Mouse (Mus musculus) lung, embryonic 14.5 days (tissue): ENCODE measurements at regions not wholly inside any gene's neighbourhood (a gene's known extent, or its start where the extent isn't known, plus 50 kb on each side); places are given as distances from the start of the nearest gene placed in this dataset.

Experiments
- ATAC-seq: fragments of 200-750 bp; cut with Nextera tagmentation; 2 replicates; pipeline ENCODE4 v1.8.0; 2017; ENCODE audit warnings: mild to moderate bottlenecking, moderate TSS enrichment, moderate library complexity; ENCODE audit not compliant: insufficient read depth
- DNase-seq: peaks from one replicate; pipeline ENCODE4 v3.0.0-alpha.2; 2015
- H3K27ac ChIP-seq: fragments of 300-500 bp; sonication (generic); 2 replicates; pipeline ENCODE4 v1.5.1; 2014; ENCODE audit warnings: low read depth, mild to moderate bottlenecking, moderate library complexity
- H3K27me3 ChIP-seq: fragments of 300-500 bp; sonication (generic); 2 replicates; pipeline ENCODE4 v1.6.1; 2014; ENCODE audit warnings: low read length, control low read depth; ENCODE audit not compliant: insufficient read depth
- H3K36me3 ChIP-seq: fragments of 300-500 bp; sonication (generic); 2 replicates; pipeline ENCODE4 v1.6.1; 2014; ENCODE audit warnings: control low read depth; ENCODE audit not compliant: insufficient read depth
- H3K4me1 ChIP-seq: fragments of 300-500 bp; sonication (generic); 2 replicates; pipeline ENCODE4 v1.6.1; 2014; ENCODE audit warnings: antibody characterized with exemption, control low read depth; ENCODE audit not compliant: insufficient read depth
- H3K4me2 ChIP-seq: fragments of 300-500 bp; sonication (generic); 2 replicates; pipeline ENCODE4 v1.6.1; 2014; ENCODE audit warnings: mild to moderate bottlenecking
- H3K4me3 ChIP-seq: fragments of 300-500 bp; sonication (generic); 2 replicates; pipeline ENCODE4 v1.5.1; 2014; ENCODE audit warnings: low read depth, low read length
- H3K9ac ChIP-seq: fragments of 300-500 bp; sonication (generic); 2 replicates; pipeline ENCODE4 v1.6.1; 2014
- H3K9me3 ChIP-seq: fragments of 300-500 bp; sonication (generic); 2 replicates; pipeline ENCODE4 v1.6.1; 2016; ENCODE audit warnings: low read depth, low read length, control low read depth
- CTCF ChIP-seq: IDR thresholded peaks from 2 replicates; pipeline ENCODE4 v1.5.1; 2016; ENCODE audit warnings: antibody characterized with exemption, low read depth
- WGBS: fragments of 180-500 bp; shearing (Covaris S2); extraction: QIAGEN DNeasy Blood & Tissue Kit; methylation state at CpG from one replicate; pipeline ENCODE4 v1.1.7; 2014; 5-methylcytosine and 5-hydroxymethylcytosine counted together

GRCm38 (mm10) chr1:43264407-43264889, 67.7 kb upstream of the Fhl2 start:
- Histone ChIP-seq H3K9me3 (no peaks in the 10 kb centered on the region), H3K4me2 (no peak overlapping the region), H3K36me3 (no peaks in the 10 kb centered on the region), H3K27ac (no peak overlapping the region), H3K27me3 (no peaks in the 10 kb centered on the region), H3K9ac (no peak overlapping the region), H3K4me1 (no peaks in the 10 kb centered on the region), H3K4me3 (no peak overlapping the region)
- ATAC-seq, result peak; percentile 66
- 11% methylated on average over 5 of the region's 5 CpGs for WGBS
- peak; percentile 91 for TF ChIP-seq CTCF
- peak; percentile 90 for DNase-seq

GRCm38 (mm10) chr1:43265699-43266455, 69.1 kb upstream of the Fhl2 start:
- DNase-seq (no peak), ATAC-seq (no peak)
- no peaks in the 10 kb centered on the region for H3K36me3 ChIP-seq
- no peak for TF ChIP-seq CTCF
- H3K4me2 ChIP-seq, result no peak overlapping the region
- no peak overlapping the region for H3K4me3 ChIP-seq
- H3K27ac ChIP-seq, result no peak overlapping the region
- no peaks in the 10 kb centered on the region for H3K4me1 ChIP-seq
- H3K9me3 ChIP-seq, result no peaks in the 10 kb centered on the region
- no peak overlapping the region for H3K9ac ChIP-seq
- no peaks in the 10 kb centered on the region for H3K27me3 ChIP-seq
- WGBS, result 63% methylated on average over 5 of the region's 5 CpGs

- H3K9me3 ChIP-seq, result no peaks in the 10 kb centered on the region
- 33% methylated on average over 7 of the region's 7 CpGs for WGBS
Measured at GRCm38 (mm10) chr1:43269685-43270084, 72.9 kb upstream of the Fhl2 start.

DNA sequence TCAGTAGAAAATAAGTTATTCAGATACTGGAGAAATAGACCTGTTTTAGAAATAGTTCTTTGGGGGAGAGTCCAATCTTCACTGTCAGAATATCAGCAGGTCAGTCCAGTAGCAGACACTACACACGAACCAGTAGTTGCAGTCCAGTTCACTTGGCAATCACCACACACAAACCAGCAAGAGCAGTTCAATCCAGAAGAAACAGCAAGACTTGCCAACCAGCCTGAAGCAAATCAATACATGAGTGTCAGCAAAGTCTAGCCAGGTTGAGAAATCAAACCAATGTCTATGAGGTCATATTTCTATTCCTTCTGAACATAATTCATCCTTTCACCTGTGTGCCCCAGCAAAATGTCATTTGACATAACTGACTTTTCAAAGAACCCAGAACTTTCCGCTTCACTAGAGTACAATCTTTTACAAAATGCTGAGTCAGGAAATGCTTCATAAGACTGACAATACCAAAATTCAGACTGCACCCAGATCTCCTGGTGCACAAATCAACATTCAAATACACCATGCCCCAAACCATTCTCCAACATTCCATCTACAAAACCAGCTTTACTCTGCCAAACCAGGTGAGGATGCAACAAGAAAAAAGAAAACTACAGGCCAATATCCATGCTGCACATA, 76.6 kb upstream of the Fhl2 start:
- Histone ChIP-seq H3K4me1 (no peaks in the 10 kb centered on the region), H3K27me3 (no peaks in the 10 kb centered on the region), H3K27ac (no peak overlapping the region), H3K4me2 (no peak overlapping the region), H3K36me3 (no peaks in the 10 kb centered on the region), H3K9ac (no peak overlapping the region), H3K9me3 (no peaks in the 10 kb centered on the region), H3K4me3 (no peak overlapping the region)
- ATAC-seq, result no peak
- no peak for DNase-seq
- WGBS, result 74% methylated on average over 2 of the region's 2 CpGs
- TF ChIP-seq CTCF, result no peak

More at GRCm38 (mm10) chr1:43269685-43270084, 72.9 kb upstream of the Fhl2 start:
- Histone ChIP-seq H3K27ac (no peak overlapping the region), H3K36me3 (no peaks in the 10 kb centered on the region), H3K27me3 (no peaks in the 10 kb centered on the region), H3K9ac (no peak overlapping the region), H3K4me1 (no peaks in the 10 kb centered on the region), H3K4me2 (no peak overlapping the region), H3K4me3 (no peak overlapping the region)
- peak; percentile 47 for TF ChIP-seq CTCF
- ATAC-seq (no peak), DNase-seq (peak; percentile 47)

GRCm38 (mm10) chr1:43291736-43292135, 95.0 kb upstream of the Fhl2 start:
- Histone ChIP-seq H3K36me3 (no peaks in the 10 kb centered on the region), H3K9ac (no peak overlapping the region), H3K27ac (no peak overlapping the region), H3K9me3 (no peaks in the 10 kb centered on the region), H3K4me1 (no peaks in the 10 kb centered on the region), H3K27me3 (no peaks in the 10 kb centered on the region), H3K4me2 (no peak overlapping the region), H3K4me3 (no peak overlapping the region)
- WGBS, result 83% methylated on average over 8 of the region's 8 CpGs
- ATAC-seq, result no peak
- DNase-seq, result no peak
- TF ChIP-seq CTCF, result no peak

DNA sequence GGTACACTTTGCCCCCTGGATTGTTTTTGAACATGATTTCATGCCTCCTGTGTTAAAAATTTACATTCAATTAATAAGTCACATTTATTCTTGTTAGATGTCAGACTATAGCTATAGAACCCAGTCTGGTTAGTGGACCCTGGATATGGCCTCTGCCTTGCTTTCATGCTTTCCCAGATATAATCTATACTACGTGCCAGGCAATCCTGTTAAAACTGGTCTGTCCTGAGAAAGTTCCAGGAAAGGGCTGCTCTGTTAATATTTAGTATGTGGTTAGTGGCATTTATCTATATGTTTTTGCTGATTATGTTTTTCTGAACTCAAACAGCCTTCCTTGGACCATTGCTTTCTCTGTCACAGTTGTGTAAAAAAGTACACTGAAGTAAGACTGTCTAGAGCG, 95.8 kb upstream of the Fhl2 start:
- Histone ChIP-seq H3K36me3 (no peaks in the 10 kb centered on the region), H3K4me2 (no peak overlapping the region), H3K4me1 (no peaks in the 10 kb centered on the region), H3K9ac (no peak overlapping the region), H3K9me3 (no peaks in the 10 kb centered on the region), H3K4me3 (no peak overlapping the region), H3K27me3 (no peaks in the 10 kb centered on the region), H3K27ac (no peak overlapping the region)
- no peak for ATAC-seq
- 85% methylated on average over 2 of the region's 2 CpGs for WGBS
- no peak for TF ChIP-seq CTCF
- no peak for DNase-seq

DNA sequence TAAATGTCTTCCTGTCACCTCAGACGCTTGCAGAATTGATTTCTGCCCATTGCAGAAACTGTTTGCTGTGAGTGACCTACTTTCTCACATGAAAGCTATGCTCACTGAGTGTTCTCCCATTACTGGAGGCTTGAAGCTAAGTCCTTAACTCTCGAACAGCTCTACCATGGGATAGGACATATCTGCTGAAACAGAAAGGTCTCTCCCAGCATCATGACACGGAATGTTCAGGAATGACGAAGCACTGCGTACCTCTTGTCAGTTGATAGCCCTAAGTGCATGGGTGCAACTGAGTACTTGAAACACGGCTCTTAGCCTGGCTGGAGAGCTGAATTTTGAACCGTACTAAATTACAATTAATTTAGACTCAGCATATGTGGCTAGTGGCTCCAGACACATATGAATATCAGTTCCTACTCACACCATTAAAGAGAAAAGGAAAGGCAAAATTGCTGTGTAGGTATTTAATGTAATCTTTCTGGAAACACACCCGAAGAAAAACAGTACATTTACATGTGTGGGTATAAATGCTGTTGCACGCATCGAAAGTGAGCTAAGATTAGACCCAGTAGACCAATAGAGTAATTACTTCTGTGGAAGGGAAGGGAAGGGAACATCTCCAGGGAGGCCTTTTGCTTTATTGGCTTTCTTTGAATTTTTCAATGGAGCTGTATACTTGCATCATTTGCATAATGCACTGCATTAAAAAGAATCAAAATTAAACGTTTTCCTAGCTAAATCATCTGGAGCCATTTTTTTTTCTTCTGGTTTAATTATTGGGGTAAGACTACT, 97.6 kb upstream of the Fhl2 start:
- Histone ChIP-seq H3K27me3 (no peaks in the 10 kb centered on the region), H3K36me3 (no peaks in the 10 kb centered on the region), H3K4me2 (no peak overlapping the region), H3K4me3 (no peak overlapping the region), H3K9me3 (no peaks in the 10 kb centered on the region), H3K27ac (no peak overlapping the region), H3K4me1 (no peaks in the 10 kb centered on the region), H3K9ac (no peak overlapping the region)
- DNase-seq, result no peak
- no peak for ATAC-seq
- no peak for TF ChIP-seq CTCF
- 80% methylated on average over 11 of the region's 11 CpGs for WGBS
